Mouse (Mus musculus) limb, embryonic 14.5 days (tissue): ENCODE results near the gene Ablim1. TPM values are rescaled to one million over a fixed set of nuclear protein-coding genes. Genes with fewer than 3 reads are reported as not detected.

Experiments used
- ATAC-seq: fragments of 200-750 bp; cut with Nextera tagmentation; 2 replicates; pipeline ENCODE4 v1.8.0; 2017; ENCODE audit warnings: low read depth, moderate number of reproducible peaks, moderate TSS enrichment; ENCODE audit not compliant: low FRiP score
- DNase-seq: peaks from one replicate; pipeline ENCODE4 v3.0.0-alpha.2; 2015; ENCODE audit warnings: low spot score
- H3K27ac ChIP-seq: fragments of 300-500 bp; sonication (generic); replicated peaks from 2 replicates; pipeline ENCODE4 v1.5.1; 2014; ENCODE audit warnings: low read depth, mild to moderate bottlenecking, low read length, moderate library complexity, mixed read lengths
- H3K27me3 ChIP-seq: fragments of 300-500 bp; sonication (generic); 2 replicates; pipeline ENCODE4 v1.6.1; 2014; ENCODE audit warnings: low read length, mixed read lengths; ENCODE audit not compliant: control insufficient read depth, insufficient read depth
- H3K36me3 ChIP-seq: fragments of 300-500 bp; sonication (generic); 2 replicates; pipeline ENCODE4 v1.6.1; 2014; ENCODE audit warnings: mild to moderate bottlenecking, low read length, moderate library complexity, mixed read lengths; ENCODE audit not compliant: control insufficient read depth, insufficient read depth
- H3K4me1 ChIP-seq: fragments of 300-500 bp; sonication (generic); 2 replicates; pipeline ENCODE4 v1.6.1; 2014; ENCODE audit warnings: antibody characterized with exemption, low read length, mixed read lengths; ENCODE audit not compliant: control insufficient read depth, insufficient read depth
- H3K4me2 ChIP-seq: fragments of 300-500 bp; sonication (generic); replicated peaks from 2 replicates; pipeline ENCODE4 v1.6.1; 2014; ENCODE audit warnings: low read depth, mild to moderate bottlenecking, low read length, moderate library complexity; ENCODE audit not compliant: severe bottlenecking
- H3K4me3 ChIP-seq: fragments of 300-500 bp; sonication (generic); replicated peaks from 2 replicates; pipeline ENCODE4 v1.5.1; 2014; ENCODE audit warnings: low read length
- H3K9ac ChIP-seq: fragments of 300-500 bp; sonication (generic); 2 replicates; pipeline ENCODE4 v1.6.1; 2014; ENCODE audit warnings: mild to moderate bottlenecking, low read depth, low read length, moderate library complexity; ENCODE audit not compliant: severe bottlenecking
- H3K9me3 ChIP-seq: fragments of 300-500 bp; sonication (generic); 2 replicates; pipeline ENCODE4 v1.6.1; 2016; ENCODE audit warnings: low read length; ENCODE audit not compliant: control insufficient read depth
- POLR2A ChIP-seq: fragments of 200-500 bp; IDR thresholded peaks from 2 replicates; pipeline ENCODE4 v1.8.0; 2012; ENCODE audit warnings: inconsistent platforms, mild to moderate bottlenecking, moderate library complexity, borderline replicate concordance; ENCODE audit not compliant: insufficient read depth, insufficient read length; ENCODE audit errors: extremely low read depth
- WGBS: fragments of 180-500 bp; shearing (Covaris S2); extraction: QIAGEN DNeasy Blood & Tissue Kit; methylation state at CpG from one replicate; pipeline ENCODE4 v1.1.7; 2014; 5-methylcytosine and 5-hydroxymethylcytosine counted together
- polyA plus RNA-seq, 2 experiments: library from polyadenylated mRNA; depleted of rRNA in 1 of 2; stranded (reverse) in 1 of 2; unstranded in 1 of 2; fragments of >200 nt; fragmentation: Nextera tagmentation in 1 of 2; extraction: Ambion mirVana in 1 of 2; gene quantifications; 2 replicates each; pipeline versions ENCODE4 v1.2.1 to v1.2.3; 2012 to 2014

Ablim1 gene
- polyA plus RNA-seq, 2 experiments, result 30.6 to 76.9 TPM

DNA sequence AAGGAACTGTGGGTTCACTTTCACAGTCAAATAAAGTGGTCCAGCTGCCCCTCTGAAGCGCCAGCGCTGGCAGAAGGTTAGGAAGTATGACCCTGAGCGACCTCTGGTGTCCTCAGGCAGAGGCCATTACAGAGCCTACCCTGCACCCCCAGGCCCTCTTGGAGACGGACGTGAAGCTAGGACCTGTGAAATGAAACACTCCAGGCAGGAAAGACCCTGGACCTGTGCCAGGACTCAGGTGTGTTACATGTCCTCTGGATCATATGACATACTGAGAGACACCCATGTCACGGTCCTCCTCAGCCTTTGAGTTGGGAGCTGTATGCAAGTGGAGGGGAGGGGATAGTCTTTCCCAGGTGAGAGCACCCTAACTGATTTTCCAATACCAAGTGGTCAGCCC is 137.4 kb downstream of the Ablim1 start:
- H3K27me3 ChIP-seq, result no peaks in the 10 kb centered on the region
- no peak overlapping the region for H3K9ac ChIP-seq
- H3K9me3 ChIP-seq, result no peaks in the 10 kb centered on the region
- H3K4me3 ChIP-seq, result no peak overlapping the region
- no peak overlapping the region for H3K27ac ChIP-seq
- no peak for DNase-seq
- H3K36me3 ChIP-seq, result no peaks in the 10 kb centered on the region
- no peak overlapping the region for H3K4me2 ChIP-seq
- H3K4me1 ChIP-seq, result peaks cover 14% of the 10 kb centered on the region
- no peak for ATAC-seq
- 47% methylated on average over 6 of the region's 6 CpGs for whole genome bisulfite sequencing
- no peak for TF ChIP-seq POLR2A

- Histone ChIP-seq H3K4me1 (peaks cover 7% of the 10 kb centered on the region), H3K9ac (no peak overlapping the region), H3K36me3 (no peaks in the 10 kb centered on the region), H3K27ac (no peak overlapping the region), H3K9me3 (no peaks in the 10 kb centered on the region), H3K4me2 (no peak overlapping the region), H3K4me3 (no peak overlapping the region), H3K27me3 (no peaks in the 10 kb centered on the region)
- no peak for DNase-seq
- ATAC-seq, result no peak
- no peak for TF ChIP-seq POLR2A
Observed at GRCm38 (mm10) chr19:57175077-57175476, 139.6 kb downstream of the Ablim1 start.

GRCm38 (mm10) chr19:57174541-57174940 is 140.2 kb downstream of the Ablim1 start:
- H3K9ac ChIP-seq, result no peak overlapping the region
- H3K27ac ChIP-seq, result no peak overlapping the region
- no peaks in the 10 kb centered on the region for H3K36me3 ChIP-seq
- H3K4me2 ChIP-seq, result no peak overlapping the region
- no peaks in the 10 kb centered on the region for H3K27me3 ChIP-seq
- no peak for TF ChIP-seq POLR2A
- ATAC-seq, result no peak
- 78% methylated on average over 5 of the region's 5 CpGs for WGBS
- H3K4me1 ChIP-seq, result peaks cover 4% of the 10 kb centered on the region; the same call in 1 of the 2 replicates
- H3K9me3 ChIP-seq, result no peaks in the 10 kb centered on the region
- DNase-seq, result no peak
- no peak overlapping the region for H3K4me3 ChIP-seq

DNA sequence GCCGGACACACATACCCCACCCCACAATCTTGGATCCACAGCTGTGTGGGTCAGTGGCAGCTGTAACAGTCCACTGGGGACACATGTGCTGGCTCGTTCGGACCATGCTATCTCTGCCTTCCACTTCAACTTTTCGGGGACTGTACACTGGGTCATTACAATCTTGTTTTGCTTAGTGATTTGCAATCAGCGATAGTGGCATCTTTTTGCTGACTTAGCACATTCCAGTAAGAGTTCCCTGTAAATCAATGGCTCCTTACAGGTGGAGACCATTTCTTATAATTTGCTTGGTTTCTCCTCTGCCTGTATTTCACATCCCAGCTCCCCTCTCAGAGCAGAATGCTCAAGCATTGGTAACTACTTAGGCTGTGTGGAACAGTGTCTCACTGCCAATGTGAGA is 140.7 kb downstream of the Ablim1 start:
- 69% methylated on average over 5 of the region's 5 CpGs for WGBS

DNA sequence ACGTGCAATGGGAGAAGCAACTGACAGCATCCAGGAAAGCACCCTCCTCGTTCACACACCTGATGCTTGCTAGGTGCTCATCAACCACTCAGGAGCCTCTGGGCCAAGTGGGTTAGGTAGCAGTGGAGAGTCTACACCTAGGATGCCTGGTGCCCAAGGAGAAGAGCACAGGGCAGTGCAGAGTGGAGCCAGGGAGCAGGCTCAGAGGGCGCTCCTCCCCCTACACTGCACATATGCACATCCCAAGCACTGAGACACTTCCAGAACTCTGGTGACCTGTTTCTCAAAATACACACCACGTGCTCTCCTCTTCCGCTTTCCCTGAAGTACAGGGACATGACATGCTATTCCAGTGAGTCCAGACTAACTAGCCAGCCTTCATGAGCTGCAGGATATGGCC is 142.4 kb downstream of the Ablim1 start:
- no peak overlapping the region for H3K4me3 ChIP-seq
- no peak overlapping the region for H3K9ac ChIP-seq
- no peaks in the 10 kb centered on the region for H3K4me1 ChIP-seq
- H3K36me3 ChIP-seq, result no peaks in the 10 kb centered on the region
- no peak for TF ChIP-seq POLR2A
- no peak for ATAC-seq
- H3K27me3 ChIP-seq, result no peaks in the 10 kb centered on the region
- no peak overlapping the region for H3K27ac ChIP-seq
- no peak for DNase-seq
- H3K4me2 ChIP-seq, result no peak overlapping the region
- H3K9me3 ChIP-seq, result no peaks in the 10 kb centered on the region
- 85% methylated on average over 5 of the region's 5 CpGs for WGBS

More for the DNA sequence above, 140.7 kb downstream of the Ablim1 start:
- no peak for TF ChIP-seq POLR2A
- H3K4me2 ChIP-seq, result no peak overlapping the region
- H3K36me3 ChIP-seq, result no peaks in the 10 kb centered on the region
- H3K4me3 ChIP-seq, result no peak overlapping the region
- DNase-seq, result no peak
- no peaks in the 10 kb centered on the region for H3K9me3 ChIP-seq
- no peak overlapping the region for H3K27ac ChIP-seq
- no peaks in the 10 kb centered on the region for H3K27me3 ChIP-seq
- peaks cover 4% of the 10 kb centered on the region; the same call in 1 of the 2 replicates for H3K4me1 ChIP-seq
- H3K9ac ChIP-seq, result no peak overlapping the region
- ATAC-seq, result no peak

DNA sequence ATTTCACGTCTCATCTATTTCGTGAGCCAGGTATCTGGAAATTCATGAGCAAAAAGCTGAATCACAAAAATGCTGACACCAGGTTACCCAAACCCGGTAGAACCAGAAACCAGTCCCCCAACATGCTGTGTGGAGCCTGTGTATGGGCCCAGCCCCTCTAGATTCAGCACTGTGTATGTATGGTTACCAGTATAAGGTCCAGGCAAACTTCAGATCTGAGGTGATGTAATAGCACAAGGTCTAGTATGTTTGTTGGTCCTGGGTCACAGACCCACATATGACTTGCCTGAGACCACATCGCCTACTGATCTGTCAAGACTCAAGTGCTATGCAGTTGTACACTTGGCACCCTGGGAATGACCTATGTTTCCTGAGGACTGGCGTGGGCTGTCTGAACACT is 143.8 kb downstream of the Ablim1 start:
- Histone ChIP-seq H3K4me1 (peaks cover 3% of the 10 kb centered on the region; the same call in 1 of the 2 replicates), H3K4me2 (no peak overlapping the region), H3K9ac (no peak overlapping the region), H3K36me3 (no peaks in the 10 kb centered on the region), H3K9me3 (no peaks in the 10 kb centered on the region), H3K4me3 (no peak overlapping the region), H3K27ac (no peak overlapping the region), H3K27me3 (no peaks in the 10 kb centered on the region)
- no peak for DNase-seq
- ATAC-seq, result no peak
- 88% methylated on average over 5 of the region's 5 CpGs for WGBS
- TF ChIP-seq POLR2A, result no peak
